Mouse (Mus musculus) layer of hippocampus, postnatal 14 days (tissue): ENCODE measurements at regions not wholly inside any gene's neighbourhood (a gene's known extent, or its start where the extent isn't known, plus 50 kb on each side); places are given as distances from the start of the nearest gene placed in this dataset.
"Not testable (repeated sequence)": the region's sequence is repeated elsewhere in the genome, so short reads cannot be mapped to it uniquely, and the experiment has no call there.

Experiments used
- DNase-seq, 2 experiments: peaks; one replicate each; pipeline ENCODE4 v3.0.0; 2021 to 2022; ENCODE audit warnings: low spot score in 2 of 2, mixed read lengths in 1 of 2

DNA sequence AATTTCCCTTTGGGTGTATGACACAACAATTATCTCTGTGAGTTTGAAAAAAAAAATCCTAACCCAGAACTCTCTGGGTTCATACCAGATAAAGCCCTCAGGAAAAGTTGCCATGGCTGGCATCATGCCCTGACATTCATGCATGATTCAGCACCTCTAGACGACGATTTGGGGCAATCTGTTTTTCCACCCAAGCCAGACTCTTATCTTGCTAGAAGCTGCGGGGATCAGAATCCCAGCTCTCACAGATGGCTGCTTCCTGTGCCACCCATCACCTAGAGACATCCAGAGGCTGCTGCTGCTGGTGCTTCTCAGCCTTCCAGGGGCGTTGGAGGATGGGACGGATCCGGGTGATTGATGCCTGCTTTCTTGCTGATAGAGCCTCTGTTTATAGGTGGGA, 209.2 kb downstream of the Cd47 start:
- DNase-seq, result peak; percentile 62 to 83

DNA sequence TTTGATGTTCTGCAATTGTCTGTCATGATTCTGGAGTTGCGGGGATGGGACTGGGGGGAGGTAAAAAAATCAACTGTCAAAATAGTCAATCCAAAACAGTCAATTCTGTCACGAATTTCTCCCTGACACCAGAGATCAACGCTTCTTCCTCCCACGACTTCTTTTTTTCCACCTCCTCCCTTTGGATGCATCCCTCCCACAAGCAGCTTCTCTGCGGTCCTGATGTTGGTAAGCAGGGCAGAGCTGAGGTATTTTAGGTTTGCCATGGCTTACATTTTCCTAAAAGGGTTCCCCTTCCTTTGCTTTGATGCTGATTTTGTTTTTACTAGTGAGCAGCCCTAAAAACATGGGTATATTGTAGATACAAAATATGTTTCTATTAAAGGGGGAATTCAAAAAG, 209.7 kb downstream of the Cd47 start:
- no peak for DNase-seq

DNA sequence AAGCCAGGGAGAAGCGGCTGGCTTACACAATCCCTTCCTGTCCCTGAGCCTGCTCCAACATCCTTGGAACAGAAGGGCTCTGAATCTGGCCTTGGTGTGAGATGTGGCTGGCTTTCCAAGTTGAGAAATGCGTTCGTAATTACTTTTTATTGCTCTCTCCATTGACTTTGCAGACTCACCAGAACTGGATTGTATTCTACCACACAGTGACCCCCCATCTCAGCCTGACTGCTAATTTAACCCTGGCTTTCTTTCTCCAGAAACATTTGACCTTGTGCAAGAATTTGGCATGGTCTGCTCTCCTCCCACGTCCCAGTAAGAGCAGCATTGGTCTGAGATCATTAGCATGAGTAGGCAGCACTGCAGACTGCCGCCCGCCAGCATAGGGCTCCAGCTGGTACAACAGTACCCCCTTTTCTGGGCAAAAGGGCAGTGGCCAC, 210.2 kb downstream of the Cd47 start:
- DNase-seq, result peak; percentile 54 to 64

DNA sequence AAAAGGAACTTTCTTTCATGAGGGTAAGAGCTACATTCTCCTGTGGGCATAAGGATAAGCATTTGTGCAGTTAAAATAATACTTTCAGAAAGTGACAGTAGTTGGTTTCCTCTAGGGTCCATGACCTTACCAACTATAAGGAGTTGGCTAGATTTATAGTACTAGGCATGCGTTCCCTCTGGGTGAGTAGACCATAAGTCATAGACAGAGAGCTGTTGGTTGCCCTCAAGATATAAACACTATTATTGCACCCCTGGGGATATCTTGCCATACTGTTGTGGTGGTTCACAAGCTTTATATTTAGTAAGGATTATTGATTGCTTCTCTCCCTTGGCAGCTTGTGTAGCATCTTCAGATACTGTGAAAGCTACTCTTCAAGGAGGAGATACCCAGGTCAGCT, 223.6 kb downstream of the Cd47 start:
- no peak for DNase-seq

DNA sequence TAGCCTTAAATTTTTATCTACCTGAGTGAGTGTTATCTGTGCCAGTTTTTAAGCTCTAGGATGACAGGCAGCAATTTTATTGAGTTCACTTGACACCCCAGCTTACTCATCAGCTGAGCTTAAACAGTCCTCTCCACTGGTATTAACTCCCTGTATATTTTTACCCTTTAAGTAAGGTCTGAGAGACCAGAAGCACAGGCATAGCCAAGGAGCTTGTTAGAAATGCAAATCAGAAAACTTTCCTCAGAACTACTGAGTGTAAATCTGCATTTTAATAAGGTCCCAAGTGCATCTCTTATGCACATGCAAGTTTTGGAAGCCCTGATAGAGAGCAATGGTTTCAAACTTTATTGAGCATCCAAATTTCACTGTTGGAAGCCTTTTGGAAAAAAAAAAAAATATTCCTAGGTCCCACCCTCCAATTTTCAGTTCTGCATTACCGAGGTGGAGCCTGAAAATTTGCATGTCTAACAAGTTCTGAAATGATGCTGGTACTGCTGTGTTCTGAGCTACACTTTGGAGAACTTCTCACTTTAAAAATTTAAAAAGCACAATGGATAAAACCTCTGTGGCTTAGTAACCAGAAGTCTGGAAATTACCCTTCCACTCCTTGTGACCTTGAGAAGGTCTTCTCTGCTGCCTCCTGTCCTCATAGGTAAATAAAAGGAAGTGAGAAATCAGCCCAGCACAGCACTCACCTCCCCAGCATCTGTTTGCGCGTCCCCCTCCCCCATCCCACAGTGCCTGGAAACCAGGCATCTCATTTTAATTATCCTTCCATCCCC, 226.0 kb downstream of the Cd47 start:
- DNase-seq, result no peak

DNA sequence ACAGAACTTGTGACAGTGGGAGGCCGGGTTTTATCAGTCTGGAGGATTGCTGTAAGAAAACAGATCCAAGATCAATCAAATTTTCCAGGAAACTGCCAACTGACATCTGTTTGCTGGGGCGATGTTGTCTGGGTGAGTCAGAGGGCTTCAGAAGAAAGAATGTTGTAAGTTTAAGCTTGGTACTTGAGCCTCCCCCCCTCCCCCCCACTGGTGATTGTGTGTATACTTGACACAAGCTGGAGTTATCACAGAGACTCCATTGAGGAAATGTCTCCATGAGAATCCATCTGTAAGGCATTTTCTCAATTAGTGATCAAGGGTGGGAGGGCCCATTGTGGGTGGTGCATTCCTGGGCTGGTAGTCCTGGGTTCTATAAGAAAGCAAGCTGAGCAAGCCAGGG, 226.9 kb downstream of the Cd47 start:
- DNase-seq, result no peak

DNA sequence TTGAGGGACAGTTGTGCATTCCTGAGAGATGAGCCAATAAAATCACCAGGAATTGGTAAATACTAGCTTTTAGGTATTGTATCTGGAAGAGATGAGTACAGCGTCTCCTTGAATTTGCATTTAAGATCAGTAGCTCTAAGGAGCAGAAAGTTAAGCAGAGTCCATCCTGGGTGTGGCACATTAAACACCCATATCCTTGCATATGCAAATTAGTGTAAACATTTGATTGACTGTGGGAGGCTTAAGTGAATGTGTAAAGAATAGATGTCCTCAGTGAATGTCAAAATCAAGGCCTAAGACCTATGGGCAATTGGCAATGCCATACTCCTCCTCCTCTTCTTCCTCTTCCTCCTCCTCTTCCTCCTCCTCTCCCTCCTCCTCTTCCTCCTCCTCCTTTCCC, 229.4 kb downstream of the Cd47 start:
- DNase-seq, result no peak

DNA sequence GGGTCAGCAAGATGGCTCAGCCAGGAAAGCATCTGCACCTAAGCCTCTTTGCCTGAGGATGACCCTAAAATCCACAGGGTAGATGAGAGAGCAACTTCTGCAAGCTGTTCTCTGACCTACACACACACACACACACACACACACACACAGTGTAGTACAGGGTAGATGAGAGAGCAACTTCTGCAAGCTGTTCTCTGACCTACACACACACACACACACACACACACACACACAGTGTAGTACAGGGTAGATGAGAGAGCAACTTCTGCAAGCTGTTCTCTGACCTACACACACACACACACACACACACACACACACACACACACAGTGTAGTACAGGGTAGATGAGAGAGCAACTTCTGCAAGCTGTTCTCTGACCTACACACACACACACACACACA, 230.0 kb downstream of the Cd47 start:
- not testable (repeated sequence) for DNase-seq

DNA sequence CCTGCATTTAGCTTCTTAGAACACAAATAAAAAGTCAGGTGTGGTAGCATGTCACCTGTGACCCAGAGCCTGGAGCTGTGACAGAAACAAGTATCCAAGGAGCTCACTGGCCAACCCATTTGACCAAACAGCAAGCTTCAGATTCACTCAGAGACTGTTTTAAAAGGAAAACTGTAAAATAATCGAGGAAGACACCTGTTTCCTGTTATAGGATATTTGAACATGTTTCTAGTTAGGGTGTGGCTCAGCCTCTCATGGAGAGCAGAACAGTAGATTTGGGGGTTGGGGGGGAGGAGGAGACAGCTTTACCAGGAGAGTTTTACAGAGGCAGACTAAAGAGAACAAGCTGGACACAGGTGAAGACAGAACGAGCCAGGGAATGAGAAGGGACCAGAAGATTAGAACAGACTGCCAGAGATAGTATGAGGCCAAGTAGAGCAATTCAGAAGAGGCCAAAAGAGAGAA, 230.6 kb downstream of the Cd47 start:
- DNase-seq, result no peak

DNA sequence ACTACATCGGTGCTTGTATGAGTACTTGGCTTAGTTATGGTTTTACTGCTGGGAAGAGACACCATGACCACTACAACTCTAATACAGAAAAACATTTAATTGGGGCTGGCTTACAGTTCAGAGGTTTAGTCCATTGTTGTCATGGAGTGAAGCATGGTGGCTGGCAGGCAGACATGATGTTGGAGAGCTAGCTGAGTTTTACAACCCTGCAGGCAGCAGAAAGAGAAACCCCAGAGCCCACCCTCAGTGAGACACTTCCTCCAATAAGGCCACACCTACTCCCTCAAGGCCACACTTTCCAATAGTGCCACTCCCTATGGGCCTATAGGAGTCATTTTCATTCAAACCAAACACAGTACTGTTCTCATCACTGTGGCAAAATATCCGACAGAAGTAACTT, 232.5 kb downstream of the Cd47 start:
- no peak for DNase-seq

DNA sequence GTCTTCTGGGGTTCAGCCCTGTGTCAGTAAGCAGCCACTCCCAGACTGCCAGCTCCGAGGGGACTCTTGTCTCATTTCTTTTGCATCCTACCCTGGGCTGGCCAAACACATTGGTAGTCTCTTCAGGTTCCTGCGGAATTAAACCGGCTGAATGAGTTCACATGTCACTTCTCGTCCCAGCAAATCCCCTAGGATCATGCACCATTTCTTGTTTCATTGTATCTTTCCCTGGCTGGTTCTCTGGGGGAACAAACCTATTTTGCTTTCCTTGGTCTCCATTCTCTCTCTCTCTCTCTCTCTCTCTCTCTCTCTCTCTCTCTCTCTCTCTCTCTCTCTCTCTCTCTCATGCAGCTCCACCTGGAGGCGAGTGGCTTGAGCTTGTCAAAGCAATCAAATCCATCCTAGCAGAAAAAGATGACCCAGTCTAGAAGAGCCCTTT, 236.0 kb downstream of the Cd47 start:
- DNase-seq, result no peak

DNA sequence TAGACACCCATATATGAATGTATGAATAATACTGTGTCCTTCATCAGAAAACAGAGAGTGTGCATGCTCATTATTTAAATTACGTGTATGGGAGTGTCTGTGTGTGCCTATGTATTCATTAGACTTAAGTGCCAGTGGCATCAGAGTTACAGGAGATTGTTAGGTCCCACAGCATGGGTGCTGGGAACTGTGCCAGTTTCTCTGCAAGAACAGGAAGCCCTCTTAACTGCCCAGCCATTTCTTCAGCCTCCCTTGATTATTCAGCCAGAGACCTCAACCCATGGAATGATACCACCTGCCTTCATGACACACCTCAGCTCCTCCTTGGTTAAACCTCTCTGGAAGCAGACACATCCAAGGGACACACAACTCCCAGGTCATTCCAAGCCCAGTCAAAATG, 243.8 kb downstream of the Cd47 start:
- DNase-seq, result no peak

DNA sequence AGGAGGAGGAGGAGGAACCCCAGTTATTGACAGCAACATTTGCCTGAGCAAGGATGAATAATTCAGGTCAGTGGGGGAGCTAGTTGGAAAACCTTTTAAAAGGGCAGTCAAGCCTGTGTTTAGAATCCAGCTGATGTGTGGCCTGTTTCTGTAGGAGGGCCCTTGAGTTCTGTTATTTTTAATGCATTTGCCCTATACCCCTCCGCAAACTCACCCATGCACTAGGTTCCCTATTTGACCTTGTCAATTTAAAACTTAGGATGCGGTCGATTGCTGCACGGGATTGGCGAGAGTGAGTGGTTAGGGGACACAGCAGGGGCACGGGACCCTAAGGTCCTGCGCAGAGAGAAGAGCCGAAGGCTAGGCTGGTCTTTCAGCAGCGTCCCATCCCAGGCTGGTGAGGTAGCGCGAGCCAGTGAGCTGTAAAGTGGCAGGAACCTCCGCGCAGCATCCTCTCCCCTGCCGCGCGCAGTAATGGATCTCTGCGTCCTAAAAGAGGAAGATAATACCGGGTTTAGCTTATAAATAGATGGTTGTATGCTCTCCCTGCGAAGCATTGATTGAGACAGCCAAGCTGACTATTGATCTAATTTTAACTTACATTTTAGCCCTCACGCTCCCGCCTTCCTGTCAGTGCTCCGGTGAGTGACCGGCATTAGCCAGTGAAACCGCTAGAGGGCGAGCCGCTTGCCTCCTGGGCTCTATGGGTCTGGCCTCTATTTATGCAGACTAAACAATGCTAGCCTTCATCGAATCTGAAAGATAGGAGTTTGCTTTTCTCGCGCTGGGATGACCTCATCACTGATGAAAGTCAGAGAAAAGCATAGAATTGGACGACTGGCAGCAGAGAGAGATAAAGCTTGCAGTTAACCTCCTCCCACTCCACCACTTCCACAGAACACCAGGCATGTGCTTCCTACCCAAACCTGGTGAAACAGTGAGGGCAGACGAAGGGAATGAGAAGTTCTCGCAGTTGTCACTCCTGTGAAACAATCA, 245.5 kb downstream of the Cd47 start:
- DNase-seq, result peak; percentile 70 to 71

DNA sequence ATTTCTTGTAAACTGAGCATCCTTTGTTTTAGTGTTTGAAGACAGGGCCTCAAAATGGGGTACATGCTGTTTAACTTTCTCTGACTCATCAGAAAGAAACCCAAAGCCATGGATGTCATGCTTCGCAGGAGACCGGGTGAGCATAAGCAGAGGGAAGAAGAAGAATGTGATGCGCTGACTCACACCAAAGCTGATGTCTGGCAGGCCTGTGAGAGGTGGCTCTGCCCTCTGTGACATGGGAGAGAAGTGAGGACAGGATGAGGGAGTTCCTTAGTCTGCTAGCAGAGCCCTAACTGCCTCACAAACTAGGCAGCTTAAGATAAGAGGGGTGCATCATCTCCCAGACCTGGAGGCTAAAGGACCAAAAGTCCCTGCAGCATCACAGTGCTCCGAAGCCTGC, 263.2 kb downstream of the Cd47 start:
- no peak for DNase-seq

DNA sequence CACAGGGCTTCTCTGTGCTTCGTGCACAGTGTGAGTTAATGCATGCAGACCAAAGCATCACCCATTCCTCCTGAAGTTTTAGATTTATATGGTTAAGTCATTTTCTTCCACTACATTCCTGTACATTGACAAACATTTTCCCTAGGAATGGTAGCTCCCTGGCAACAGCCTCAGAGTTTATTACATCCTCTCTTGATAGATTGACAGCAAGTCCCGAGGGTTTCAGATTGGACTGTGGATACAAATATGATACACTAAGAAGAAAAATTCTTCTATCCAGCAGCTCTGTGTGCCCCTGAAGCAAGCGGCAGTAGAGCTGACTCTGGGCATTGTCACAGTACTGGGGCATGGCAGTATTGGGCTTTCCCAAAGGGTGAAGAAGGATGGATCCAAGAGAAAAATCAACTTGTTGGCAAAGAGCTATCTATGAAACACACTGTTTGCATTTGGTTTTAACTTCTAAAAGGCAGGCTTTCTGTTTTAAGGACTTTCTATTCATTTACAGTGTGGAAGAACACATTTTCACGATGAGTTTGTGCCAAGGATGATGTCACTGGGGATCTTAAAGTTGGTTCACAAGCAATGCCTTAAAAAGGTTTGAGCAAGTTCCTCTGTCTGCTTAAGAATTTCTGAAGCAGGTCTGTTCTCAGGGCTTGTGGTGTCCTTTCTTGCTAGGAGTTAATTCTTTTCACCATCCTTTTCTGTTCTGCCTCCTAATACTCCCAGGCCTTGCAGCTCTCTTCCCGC, 265.2 kb downstream of the Cd47 start:
- DNase-seq, result no peak

DNA sequence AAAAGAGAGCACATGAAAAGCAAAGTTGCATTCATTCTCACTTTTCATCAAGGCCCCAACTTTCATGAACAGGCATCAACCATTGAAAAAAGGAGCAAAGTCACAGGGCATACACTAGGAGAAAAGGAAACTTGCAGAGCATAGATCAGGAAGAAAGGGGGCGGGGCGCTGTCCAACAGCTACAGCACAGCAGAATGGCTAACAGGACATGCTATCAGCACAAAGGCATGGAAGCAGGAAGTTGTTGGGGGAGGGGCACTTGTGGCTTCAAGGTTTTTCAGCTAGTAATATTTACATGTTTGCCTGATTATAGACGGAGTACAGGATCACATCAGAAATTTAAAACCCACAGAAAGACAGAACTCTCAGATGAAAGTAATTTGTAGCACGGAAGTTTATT, 268.7 kb downstream of the Cd47 start:
- no peak for DNase-seq

DNA sequence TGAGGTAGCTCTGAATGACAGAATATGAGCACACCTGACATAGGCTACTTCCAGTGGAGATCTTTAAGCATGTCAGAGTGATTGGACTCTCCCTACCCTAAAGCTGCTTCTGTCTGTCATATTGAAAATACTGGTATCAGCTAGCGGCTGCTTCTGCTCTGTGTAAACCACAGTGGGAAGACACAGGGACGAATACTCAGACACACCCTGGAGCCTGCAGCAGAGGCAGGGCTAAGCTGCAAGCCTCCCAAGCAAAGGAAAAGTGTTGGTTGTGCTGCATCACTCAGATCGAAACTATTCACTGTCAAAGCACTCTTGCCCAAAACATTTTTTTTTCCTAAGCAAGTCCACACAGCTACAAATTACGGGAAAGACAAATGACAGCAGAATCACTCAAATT, 270.4 kb downstream of the Cd47 start:
- no peak for DNase-seq

DNA sequence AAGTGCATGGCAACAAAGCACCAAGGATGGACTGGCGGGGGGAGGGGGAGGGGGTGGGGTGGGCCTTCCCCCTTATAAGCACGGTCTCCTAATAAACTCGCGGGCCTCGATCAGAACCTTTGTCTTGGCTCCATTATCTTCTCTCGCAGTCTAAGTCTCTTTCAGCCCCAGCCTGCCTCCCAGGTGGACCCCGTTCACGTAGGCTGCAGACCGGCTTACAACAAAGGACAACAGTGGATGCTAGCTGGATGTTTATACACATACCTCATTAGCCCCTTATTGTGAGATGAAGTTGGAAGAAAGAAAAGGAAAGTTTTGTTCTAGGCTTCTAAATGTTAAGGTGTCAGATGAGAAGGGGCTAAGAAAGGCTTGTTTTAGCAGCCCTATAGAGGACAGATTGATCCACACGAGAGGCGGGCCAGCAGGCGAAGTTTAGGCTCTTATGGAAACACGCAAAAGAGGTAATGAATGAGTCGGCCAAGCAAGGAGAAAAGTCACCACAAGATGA, 272.6 kb downstream of the Cd47 start:
- no peak for DNase-seq

DNA sequence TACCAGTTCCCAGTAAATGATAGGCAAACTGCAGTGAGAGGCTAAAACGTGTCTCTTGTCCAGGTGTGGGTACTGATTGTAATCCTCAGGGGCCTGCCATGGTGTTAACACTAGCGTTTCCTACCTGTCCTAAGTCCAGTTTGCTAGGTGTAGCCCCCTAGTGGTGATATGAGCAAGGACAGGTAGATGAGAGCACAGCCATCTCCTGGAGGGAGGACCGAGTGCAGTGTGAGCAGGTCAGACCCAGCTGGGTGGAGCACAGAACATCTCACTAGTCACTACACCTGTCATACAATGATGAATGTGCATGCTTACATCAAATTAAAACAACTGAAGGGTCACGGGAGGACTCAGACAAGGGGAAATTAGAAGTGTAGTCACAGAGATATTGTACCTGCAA, 273.6 kb downstream of the Cd47 start:
- no peak for DNase-seq

DNA sequence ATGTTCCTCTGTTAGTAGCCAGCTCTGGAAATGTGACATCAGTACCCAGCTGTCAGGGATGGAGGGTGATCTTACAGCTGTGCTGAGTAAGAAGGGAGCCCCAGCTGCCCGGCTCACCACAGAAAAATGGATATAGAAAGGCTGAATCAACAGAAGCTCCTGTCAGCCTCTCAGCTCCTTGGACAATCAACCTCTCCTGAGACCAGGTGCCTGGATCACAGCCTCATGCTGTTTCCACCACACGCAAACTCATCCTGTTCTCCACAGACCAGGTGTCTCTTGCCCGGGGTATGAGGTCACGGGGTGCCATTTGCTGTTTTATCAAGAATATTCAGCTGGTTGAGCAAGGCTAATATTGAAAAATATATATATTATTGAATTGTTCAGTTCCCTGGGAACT, 275.3 kb downstream of the Cd47 start:
- DNase-seq, result no peak

DNA sequence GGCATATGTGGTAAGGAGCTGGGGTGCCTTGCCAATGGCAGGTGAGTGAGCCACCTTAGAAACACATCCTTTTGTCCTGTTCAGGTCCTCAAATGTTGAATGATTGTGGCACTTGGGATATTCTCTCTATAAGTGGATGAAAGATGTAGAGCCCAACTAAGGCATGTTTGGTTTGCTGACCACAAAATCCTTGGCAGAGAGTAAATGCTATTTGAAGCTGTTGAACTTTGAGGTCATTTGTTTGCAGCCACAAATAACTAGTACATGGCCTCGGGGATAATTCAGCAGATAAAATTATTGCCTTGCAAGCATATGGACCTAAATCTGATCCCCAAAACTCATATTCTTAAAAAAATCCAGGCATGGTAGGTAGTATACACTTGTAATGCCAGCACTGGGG, 281.2 kb downstream of the Cd47 start:
- DNase-seq, result no peak
